Mouse (Mus musculus): ENCODE data around the gene Snrnp35.

- TF ChIP-seq POLR2A (IDR thresholded peaks at IDR 0.05; ENCODE audit: borderline replicate concordance, extremely low read depth, low read depth, low read length) = no peak
- TF ChIP-seq CTCF (IDR thresholded peaks at IDR 0.05; ENCODE audit: insufficient read depth, low read length) = no peak
These were observed 6.0 kb downstream of the Snrnp35 start for GRCm38 (mm10) chr5:124488885-124489284.
